ENCODE assay signal across 8 mouse cellular contexts in genomic region chr11:68853611-68854401, GRCm38 (mm10). TPM values are rescaled to one million over a fixed set of nuclear protein-coding genes. Genes with fewer than 3 reads are reported as not detected.
A peak's percentile ranks its signal among the peaks of the same experiment; 100 is the strongest.
DNase-seq lines count a peak whose midpoint lies in the region; ATAC-seq and TF ChIP-seq lines count a peak whose summit lies in the region.

No protein-coding gene starts in this region.

- peak overlapping the region; percentile 37 for H3K27ac ChIP-seq in forebrain, embryonic 11.5 days (ENCODE audit: low read depth, low read length)
- peak overlapping the region; percentile 77 for H3K27ac ChIP-seq in hindbrain, embryonic 13.5 days
- H3K27ac ChIP-seq in liver, adult 2 months (replicated peaks; ENCODE audit: insufficient read depth, low read depth, low read length) = peak overlapping the region; percentile 82
- peak overlapping the region; percentile 65 for H3K27ac ChIP-seq in midbrain, postnatal 0 days (ENCODE audit: low read depth, low read length)

- H3K4me3 ChIP-seq in forebrain, embryonic 11.5 days (ENCODE audit: low read depth, low read length) = peak overlapping the region; percentile 92
- H3K4me3 ChIP-seq in hindbrain, embryonic 13.5 days = peak overlapping the region; percentile 98
- peak overlapping the region; percentile 58 for H3K4me3 ChIP-seq in liver, adult 2 months (ENCODE audit: insufficient read depth, low read depth, low read length)
- H3K4me3 ChIP-seq in midbrain, postnatal 0 days (ENCODE audit: low read depth, low read length) = peak overlapping the region; percentile 98

- peak overlapping the region; percentile 55 for H3K9ac ChIP-seq in forebrain, embryonic 11.5 days (ENCODE audit: low read length)
- H3K9ac ChIP-seq in hindbrain, embryonic 13.5 days = peak overlapping the region; percentile 68
- H3K9ac ChIP-seq in liver, adult 2 months (ENCODE audit: low read depth, low read length) = peak overlapping the region; percentile 32
- H3K9ac ChIP-seq in midbrain, postnatal 0 days (replicated peaks; ENCODE audit: low read length, poor library complexity, severe bottlenecking) = peak overlapping the region; percentile 48; the same call in 1 of the 2 replicates

- no peak for TF ChIP-seq CTCF in liver, adult 2 months (IDR thresholded peaks at IDR 0.05; ENCODE audit: low read depth, low read length)
- no peak for TF ChIP-seq CTCF in midbrain, postnatal 0 days (IDR thresholded peaks at IDR 0.05)

- H3K27me3 ChIP-seq in forebrain, embryonic 11.5 days (ENCODE audit: control insufficient read depth, insufficient read depth, low read length) = no peaks in the 10 kb centered on the region
- H3K27me3 ChIP-seq in hindbrain, embryonic 13.5 days = peaks cover 12% of the 10 kb centered on the region; the same call in 1 of the 2 replicates
- no peaks in the 10 kb centered on the region for H3K27me3 ChIP-seq in liver, adult 2 months (ENCODE audit: control insufficient read depth, insufficient read depth, low read length)
- no peaks in the 10 kb centered on the region for H3K27me3 ChIP-seq in midbrain, postnatal 0 days (ENCODE audit: insufficient read depth, low read length)

- peak overlapping the region; percentile 70 for H3K4me2 ChIP-seq in forebrain, embryonic 11.5 days (ENCODE audit: low read depth, low read length, severe bottlenecking)
- H3K4me2 ChIP-seq in hindbrain, embryonic 13.5 days = peak overlapping the region; percentile 63
- peak overlapping the region; percentile 72 for H3K4me2 ChIP-seq in midbrain, postnatal 0 days (ENCODE audit: low read depth, low read length, poor library complexity, severe bottlenecking)

- no peak for TF ChIP-seq POLR2A in liver, adult 2 months (IDR thresholded peaks at IDR 0.05; ENCODE audit: extremely low read depth, insufficient read depth, low read length)

- H3K79me2 ChIP-seq in liver, adult 2 months (ENCODE audit: control insufficient read depth, insufficient read depth, low read length) = peaks cover 16% of the 10 kb centered on the region; the same call in 1 of the 2 replicates

- DNase-seq in cerebellum, adult 11 months = peak; percentile 23
- DNase-seq in adrenal gland, postnatal 14 days = peak; percentile 78
- DNase-seq in forebrain, embryonic 11.5 days (ENCODE audit: low spot score) = no peak
- DNase-seq in liver, adult 2 months (ENCODE audit: extremely low read depth, low read depth, low spot score) = peak; percentile 37
- no peak for DNase-seq in midbrain, postnatal 0 days (ENCODE audit: low spot score)
- DNase-seq in left cerebral cortex, postnatal 36 days (ENCODE audit: low spot score in 2 of 2) = no peak

- peaks cover 5% of the 10 kb centered on the region; the same call in 1 of the 2 replicates for H3K4me1 ChIP-seq in forebrain, embryonic 11.5 days (replicated peaks; ENCODE audit: control insufficient read depth, insufficient read depth, low read length)
- peaks cover 37% of the 10 kb centered on the region for H3K4me1 ChIP-seq in hindbrain, embryonic 13.5 days (replicated peaks)
- peaks cover 28% of the 10 kb centered on the region for H3K4me1 ChIP-seq in liver, adult 2 months (ENCODE audit: control insufficient read depth, insufficient read depth, low read length)
- H3K4me1 ChIP-seq in midbrain, postnatal 0 days (ENCODE audit: insufficient read depth, low read length) = peaks cover 4% of the 10 kb centered on the region; the same call in 1 of the 2 replicates

- 50% methylated on average over 14 of the region's 14 CpGs for WGBS in forebrain, embryonic 11.5 days
- 53% methylated on average over 14 of the region's 14 CpGs for WGBS in hindbrain, embryonic 13.5 days
- 30% methylated on average over 14 of the region's 14 CpGs for WGBS in liver, adult 2 months
- WGBS in midbrain, postnatal 0 days = 47% methylated on average over 14 of the region's 14 CpGs

- H3K36me3 ChIP-seq in forebrain, embryonic 11.5 days (ENCODE audit: control insufficient read depth, insufficient read depth, low read length) = no peaks in the 10 kb centered on the region
- H3K36me3 ChIP-seq in hindbrain, embryonic 13.5 days = no peaks in the 10 kb centered on the region
- H3K36me3 ChIP-seq in liver, adult 2 months (ENCODE audit: control insufficient read depth, insufficient read depth, low read length) = no peaks in the 10 kb centered on the region; the same call in 1 of the 2 replicates
- no peaks in the 10 kb centered on the region for H3K36me3 ChIP-seq in midbrain, postnatal 0 days (ENCODE audit: insufficient read depth, low read length)

- intact Hi-C loops in left cerebral cortex, postnatal 36 days (cut with DNase I) = loop anchor here (2.0 kb wide), 1 partner anchor 47 kb away; the partner anchor contains the start of gene Rpl26

- H3K9me3 ChIP-seq in forebrain, embryonic 11.5 days (ENCODE audit: control insufficient read depth, low read length) = no peaks in the 10 kb centered on the region
- H3K9me3 ChIP-seq in hindbrain, embryonic 13.5 days = no peaks in the 10 kb centered on the region
- H3K9me3 ChIP-seq in midbrain, postnatal 0 days (ENCODE audit: low read length) = no peaks in the 10 kb centered on the region

- ATAC-seq in cerebellum, adult (ENCODE audit: insufficient number of reproducible peaks, low FRiP score, low TSS enrichment) = no peak
- ATAC-seq in forebrain, embryonic 11.5 days (replicated peaks; ENCODE audit: low FRiP score) = no peak
- no peak for ATAC-seq in hindbrain, embryonic 13.5 days (ENCODE audit: low FRiP score)
- ATAC-seq in midbrain, postnatal 0 days (ENCODE audit: low FRiP score) = no peak

RNA-seq across cellular contexts. Expression of gene Ndel1, which starts 17.9 kb away (rescaled TPM):
- 67.1 and 73.2 TPM in 2 replicates for total RNA-seq in adrenal gland, postnatal 14 days (2021)
- polyA plus RNA-seq in forebrain, embryonic 11.5 days (2014; fragmentation: Nextera tagmentation; extraction: Ambion mirVana) = 46.9 and 51.2 TPM in 2 replicates
- 90.8 and 92.6 TPM in 2 replicates for polyA plus RNA-seq in hindbrain, embryonic 13.5 days (2015; fragmentation: Nextera tagmentation; extraction: Ambion mirVana)
- total RNA-seq in liver, adult 2 months (2014; rRNA removed) = 41.3 and 45.8 TPM in 2 replicates
- polyA plus RNA-seq in liver, adult 2 months (2012; rRNA removed) = 27.5 and 33.8 TPM in 2 replicates
- 88.0 and 114 TPM in 2 replicates for total RNA-seq in midbrain, postnatal 0 days (2014; rRNA removed)
- 106 and 112 TPM in 2 replicates for polyA plus RNA-seq in midbrain, postnatal 0 days (2015; fragmentation: Nextera tagmentation; extraction: Ambion mirVana)
- 100 to 1,000 TPM; 104 to 106 TPM for total RNA-seq in left cerebral cortex, postnatal 36 days (2021)

RNA-seq across cellular contexts. Expression of gene Rnf222, which starts 34.5 kb away (rescaled TPM):
- 0.15 TPM in 1 of 2 replicates, not detected in the other for total RNA-seq in adrenal gland, postnatal 14 days (2021)
- polyA plus RNA-seq in forebrain, embryonic 11.5 days (2014; fragmentation: Nextera tagmentation; extraction: Ambion mirVana) = not detected in 2 replicates
- 0.09 TPM in 1 of 2 replicates, not detected in the other for polyA plus RNA-seq in hindbrain, embryonic 13.5 days (2015; fragmentation: Nextera tagmentation; extraction: Ambion mirVana)
- total RNA-seq in liver, adult 2 months (2014; rRNA removed) = under 0.01 and 0.07 TPM in 2 replicates
- 0.11 TPM in 1 of 2 replicates, not detected in the other for polyA plus RNA-seq in liver, adult 2 months (2012; rRNA removed)
- total RNA-seq in midbrain, postnatal 0 days (2014; rRNA removed) = 0.11 TPM in 1 of 2 replicates, not detected in the other
- polyA plus RNA-seq in midbrain, postnatal 0 days (2015; fragmentation: Nextera tagmentation; extraction: Ambion mirVana) = not detected in 2 replicates
- total RNA-seq in left cerebral cortex, postnatal 36 days (2021) = not detected

RNA-seq across cellular contexts. Expression of gene Rpl26, which starts 47.6 kb away (rescaled TPM):
- 1,094 and 1,263 TPM in 2 replicates for total RNA-seq in adrenal gland, postnatal 14 days (2021)
- 825 and 852 TPM in 2 replicates for polyA plus RNA-seq in forebrain, embryonic 11.5 days (2014; fragmentation: Nextera tagmentation; extraction: Ambion mirVana)
- polyA plus RNA-seq in hindbrain, embryonic 13.5 days (2015; fragmentation: Nextera tagmentation; extraction: Ambion mirVana) = 684 and 691 TPM in 2 replicates
- 1,005 and 1,133 TPM in 2 replicates for total RNA-seq in liver, adult 2 months (2014; rRNA removed)
- 292 and 293 TPM in 2 replicates for polyA plus RNA-seq in liver, adult 2 months (2012; rRNA removed)
- 1,124 and 1,179 TPM in 2 replicates for total RNA-seq in midbrain, postnatal 0 days (2014; rRNA removed)
- 561 and 573 TPM in 2 replicates for polyA plus RNA-seq in midbrain, postnatal 0 days (2015; fragmentation: Nextera tagmentation; extraction: Ambion mirVana)
- total RNA-seq in left cerebral cortex, postnatal 36 days (2021) = 100 to 1,000 TPM; 695 to 749 TPM

Comparison
In these comparisons a context has a peak if more than half of its experiments do, and no peak if none do; other contexts are left out.
1. DNase-seq: peak in cerebellum, adult 11 months (single experiment), adrenal gland, postnatal 14 days (single experiment) and liver, adult 2 months (single experiment); none in forebrain, embryonic 11.5 days (single experiment), midbrain, postnatal 0 days (single experiment) and left cerebral cortex, postnatal 36 days (0 of 2).
2. Peak in every context shown above with its lines, with median percentiles within 50 percentile points of each other: H3K27ac ChIP-seq, H3K4me2 ChIP-seq, H3K4me3 ChIP-seq and H3K9ac ChIP-seq.